Mouse (Mus musculus) cerebellum, postnatal 25 days (tissue): ENCODE results near the gene Mtx3.
A peak's percentile ranks its signal among the peaks of the same experiment; 100 is the strongest.

Experiments
- DNase-seq, 2 experiments: peaks; one replicate each; pipeline ENCODE4 v3.0.0; 2021; ENCODE audit warnings: mixed read lengths in 2 of 2

The Mtx3 gene

GRCm38 (mm10) chr13:92884930-92885329 lies 40.4 kb downstream of the Mtx3 start:
- DNase-seq, result no peak

DNA sequence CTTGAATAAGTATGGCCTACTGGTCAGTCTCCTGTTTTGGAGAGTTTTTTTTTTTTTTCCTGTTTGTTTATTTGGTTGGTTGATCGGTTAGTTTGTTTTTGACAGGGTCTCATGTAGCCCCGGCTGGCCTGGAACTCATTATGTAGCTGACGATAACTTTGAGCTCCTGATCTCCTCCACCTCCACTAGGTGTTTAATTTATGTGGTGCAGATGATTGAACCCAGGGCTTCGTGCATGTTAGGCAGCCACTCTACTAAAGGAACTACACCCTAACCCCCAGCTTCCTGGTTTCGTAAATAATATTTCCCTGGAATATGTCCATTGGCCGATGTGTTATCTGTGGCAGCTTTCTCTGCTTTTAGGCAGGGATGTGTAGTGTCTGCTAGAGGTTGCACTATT lies 54.5 kb downstream of the Mtx3 start:
- no peak for DNase-seq

DNA sequence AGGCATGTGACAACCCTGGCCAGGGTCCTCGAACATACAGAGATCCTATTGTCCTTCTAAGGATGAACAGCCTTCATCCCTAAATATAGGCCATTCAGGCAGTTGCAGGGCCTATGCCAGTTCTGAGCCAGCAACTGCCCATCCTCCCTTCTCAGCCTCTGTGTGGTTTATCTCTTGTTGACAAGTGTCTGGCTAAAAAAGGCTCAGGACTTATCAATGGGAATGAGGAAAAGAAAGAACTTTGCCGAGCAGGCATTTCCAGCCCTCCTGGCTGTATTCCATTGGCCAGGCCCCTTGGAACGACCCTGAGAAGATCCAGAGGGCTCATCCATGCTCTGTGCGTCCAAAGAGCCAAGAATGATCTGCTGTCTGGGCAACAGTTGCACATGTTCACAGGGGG lies 58.7 kb downstream of the Mtx3 start:
- DNase-seq, result peak; percentile 22 to 29

GRCm38 (mm10) chr13:92905944-92906343 lies 61.4 kb downstream of the Mtx3 start:
- DNase-seq, result peak; percentile 52 to 61

DNA sequence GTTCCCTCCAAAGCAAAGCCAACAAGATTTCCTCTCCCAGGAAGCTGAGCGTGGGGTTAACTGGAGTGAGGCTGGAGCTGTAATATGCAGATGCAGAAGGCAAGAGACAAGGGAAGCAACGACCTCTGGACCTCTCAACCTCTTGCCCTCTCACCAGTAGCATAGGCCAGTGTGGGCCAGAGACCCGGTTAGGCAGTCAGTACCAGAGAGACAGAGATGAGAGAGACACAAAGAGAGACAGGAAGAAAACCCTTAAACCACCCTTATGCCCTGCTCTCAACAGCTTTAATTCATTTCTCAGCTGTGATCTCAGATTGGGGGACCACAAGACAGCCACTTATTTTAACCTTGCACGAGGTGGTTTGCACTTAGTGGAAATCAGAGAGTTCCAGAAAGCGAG lies 62.8 kb downstream of the Mtx3 start:
- DNase-seq, result no peak
